Mouse (Mus musculus) left cerebral cortex, adult 2 months (tissue): ENCODE measurements at regions not wholly inside any gene's neighbourhood (a gene's known extent, or its start where the extent isn't known, plus 50 kb on each side); places are given as distances from the start of the nearest gene placed in this dataset.

Experiments used
- DNase-seq, 2 experiments: peaks; one replicate each; pipeline ENCODE4 v3.0.0; 2021 to 2022; ENCODE audit warnings: low spot score in 2 of 2, mixed read lengths in 1 of 2; ENCODE audit errors: extremely low spot score in 1 of 2
- H3K27ac ChIP-seq: fragments of 200-600 bp; 2 replicates; pipeline ENCODE4 v1.8.1; 2022
- H3K4me3 ChIP-seq: fragments of 200-600 bp; 2 replicates; pipeline ENCODE4 v1.8.1; 2022
- CTCF ChIP-seq: fragments of 200-600 bp; IDR thresholded peaks from 2 replicates; pipeline ENCODE4 v1.8.1; 2022; ENCODE audit warnings: antibody characterized with exemption, mild to moderate bottlenecking, moderate library complexity
- intact Hi-C: fragments of 180-260 bp; cut with DNase I; formaldehyde crosslinking; loops from one replicate; pipeline ENCODE4 v1.15.1; 2025

GRCm38 (mm10) chr2:75765403-75765802 lies 61.0 kb upstream of the Nfe2l2 start:
- no peak for DNase-seq
- intact Hi-C loops, result no loop called here
- TF ChIP-seq CTCF, result no peak
- Histone ChIP-seq H3K4me3 (no peak overlapping the region), H3K27ac (no peak overlapping the region)

- no peak for DNase-seq
- Histone ChIP-seq H3K27ac (no peak overlapping the region), H3K4me3 (no peak overlapping the region)
- intact Hi-C loops, result no loop called here
- TF ChIP-seq CTCF, result no peak
Measured at GRCm38 (mm10) chr2:75763252-75763651, 58.8 kb upstream of the Nfe2l2 start.

- no peak for DNase-seq
- no peak overlapping the region for H3K27ac ChIP-seq
- H3K4me3 ChIP-seq, result no peak overlapping the region
- intact Hi-C loops, result no loop called here
- no peak for TF ChIP-seq CTCF
Measured at GRCm38 (mm10) chr2:75762030-75762429, 57.6 kb upstream of the Nfe2l2 start.

GRCm38 (mm10) chr2:75761626-75762025 lies 57.2 kb upstream of the Nfe2l2 start:
- no peak overlapping the region for H3K4me3 ChIP-seq
- DNase-seq, result no peak
- intact Hi-C loops, result no loop called here
- no peak overlapping the region for H3K27ac ChIP-seq
- no peak for TF ChIP-seq CTCF

- no peak for DNase-seq
- H3K4me3 ChIP-seq, result no peak overlapping the region
- TF ChIP-seq CTCF, result no peak
- H3K27ac ChIP-seq, result no peak overlapping the region
- intact Hi-C loops, result no loop called here
Measured at GRCm38 (mm10) chr2:75759196-75759885, 54.9 kb upstream of the Nfe2l2 start.

- no peak for TF ChIP-seq CTCF
- Histone ChIP-seq H3K27ac (no peak overlapping the region), H3K4me3 (no peak overlapping the region)
- intact Hi-C loops, result no loop called here
- no peak for DNase-seq
Measured at GRCm38 (mm10) chr2:75758277-75758676, 53.8 kb upstream of the Nfe2l2 start.

GRCm38 (mm10) chr2:75756704-75757638 lies 52.5 kb upstream of the Nfe2l2 start:
- TF ChIP-seq CTCF, result no peak
- Histone ChIP-seq H3K27ac (no peak overlapping the region), H3K4me3 (no peak overlapping the region)
- DNase-seq, result peak in 1 of 2 experiments; percentile 22
- intact Hi-C loops, result no loop called here

- intact Hi-C loops, result no loop called here
- DNase-seq, result no peak
- Histone ChIP-seq H3K27ac (no peak overlapping the region), H3K4me3 (no peak overlapping the region)
- TF ChIP-seq CTCF, result no peak
Measured at GRCm38 (mm10) chr2:75754606-75755005, 50.2 kb upstream of the Nfe2l2 start.
